Mouse (Mus musculus) T-helper 1 cell (primary cell): ENCODE measurements around the gene Spty2d1.

Experiments
- in situ Hi-C: fragments of 300-600 bp; cut with MboI, MseI; formaldehyde crosslinking; loops from one replicate; pipeline ENCODE4 v1.15.1; 2025; ENCODE audit warnings: high pct_unique_total_duplicates

The Spty2d1 gene

DNA sequence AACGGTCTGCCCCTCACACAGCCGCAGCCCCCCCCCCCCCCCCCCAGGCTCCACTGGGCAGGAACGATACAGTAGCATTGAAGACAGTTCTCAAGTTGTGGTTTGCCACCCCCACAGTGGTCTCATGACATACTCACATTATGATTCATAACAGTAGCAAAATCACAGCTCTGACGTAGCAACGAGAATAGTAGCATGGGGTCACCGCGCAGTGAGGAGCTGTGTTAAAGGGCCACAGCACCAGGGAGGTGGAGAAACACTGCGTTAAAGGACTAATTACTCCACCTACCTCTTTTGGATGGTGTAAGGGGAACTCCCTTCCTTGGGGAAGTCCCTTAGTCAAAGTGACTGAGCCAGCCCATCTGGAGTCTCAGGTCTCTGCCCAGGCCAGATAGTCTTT lies 14.3 kb upstream of the Spty2d1 start:
- in situ Hi-C loops, result loop anchor here (5.0 kb wide), 2 partner anchors 80 to 120 kb away; no protein-coding TSS in a partner anchor

DNA sequence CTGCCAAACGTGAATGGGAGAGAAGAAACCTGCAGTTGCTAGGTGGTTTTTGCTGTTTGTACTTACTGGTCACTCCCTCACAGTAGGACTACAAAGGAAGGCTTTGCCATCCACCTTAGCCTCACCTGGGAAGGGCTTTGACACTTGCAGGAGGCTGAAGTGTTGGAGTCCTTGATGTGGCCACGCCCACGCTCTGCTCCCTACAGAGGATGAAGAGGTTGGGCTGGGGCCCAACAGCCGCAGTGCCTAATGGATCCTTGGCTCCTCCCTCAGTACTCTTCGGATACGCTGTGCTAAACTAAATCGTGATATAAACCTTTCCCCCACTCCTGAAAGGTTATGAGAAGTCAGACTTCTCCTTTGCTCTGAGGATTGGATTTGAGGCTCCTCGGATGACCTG lies 12.7 kb upstream of the Spty2d1 start:
- in situ Hi-C loops, result loop anchor here (5.0 kb wide), 2 partner anchors 81 to 121 kb away; no protein-coding TSS in a partner anchor

DNA sequence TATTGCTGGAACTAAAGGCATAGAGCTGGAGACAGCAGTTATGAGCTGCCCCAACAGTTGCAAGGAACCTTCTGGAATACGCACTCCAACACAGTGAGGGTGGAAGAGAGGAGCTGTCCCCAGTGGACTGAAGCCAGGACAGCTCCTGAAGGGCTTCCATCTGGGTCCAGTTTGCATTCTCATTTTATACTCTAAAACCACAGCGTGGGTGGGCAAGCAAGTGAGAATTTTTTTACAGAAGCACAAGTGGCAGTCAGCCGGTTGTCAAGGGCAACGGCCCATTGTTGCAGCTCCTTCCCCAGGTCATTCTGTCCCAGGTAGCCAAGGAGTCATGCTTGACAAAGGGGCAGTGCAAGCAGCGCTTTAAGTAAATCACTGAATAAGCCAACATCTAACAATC lies 11.4 kb upstream of the Spty2d1 start:
- in situ Hi-C loops, result loop anchor here (5.0 kb wide), 2 partner anchors 83 to 123 kb away; no protein-coding TSS in a partner anchor

DNA sequence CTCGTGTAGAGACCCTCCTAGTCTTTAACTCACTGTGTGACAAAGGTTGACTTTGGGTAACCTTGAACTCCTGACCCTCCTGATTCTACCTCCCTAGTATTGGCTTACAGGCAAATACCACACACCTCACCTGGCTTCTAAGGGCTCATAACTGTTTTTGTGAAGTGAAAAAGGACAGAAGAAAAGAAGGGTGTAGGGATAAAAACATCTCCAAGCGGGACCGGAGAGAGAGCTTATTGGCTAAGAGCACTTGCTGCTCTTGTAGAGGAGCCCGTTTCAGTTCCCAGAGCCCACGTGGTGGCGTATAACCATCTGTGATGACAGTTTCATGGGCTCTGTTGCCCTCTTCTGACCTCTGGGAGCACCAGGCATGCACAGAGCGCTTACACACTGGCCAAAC lies 8.9 kb upstream of the Spty2d1 start:
- in situ Hi-C loops, result no loop called here

DNA sequence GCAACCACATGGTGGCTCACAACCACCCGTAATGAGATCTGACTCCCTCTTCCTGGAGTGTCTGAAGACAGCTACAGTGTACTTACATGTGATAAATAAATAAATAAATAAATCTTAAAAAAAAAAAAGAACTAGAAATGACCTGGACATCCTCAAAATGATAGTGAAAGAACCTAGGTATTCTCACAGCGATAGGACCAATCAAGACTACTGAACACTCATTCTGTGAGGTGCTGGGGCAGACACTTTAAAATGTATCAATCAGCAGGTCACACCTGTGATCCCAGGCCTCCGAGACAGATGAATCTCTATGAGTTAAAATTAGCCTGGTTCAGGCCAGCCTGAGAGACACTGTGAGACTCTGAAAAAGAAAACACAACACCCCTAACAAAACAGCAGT lies 8.4 kb upstream of the Spty2d1 start:
- in situ Hi-C loops, result no loop called here

DNA sequence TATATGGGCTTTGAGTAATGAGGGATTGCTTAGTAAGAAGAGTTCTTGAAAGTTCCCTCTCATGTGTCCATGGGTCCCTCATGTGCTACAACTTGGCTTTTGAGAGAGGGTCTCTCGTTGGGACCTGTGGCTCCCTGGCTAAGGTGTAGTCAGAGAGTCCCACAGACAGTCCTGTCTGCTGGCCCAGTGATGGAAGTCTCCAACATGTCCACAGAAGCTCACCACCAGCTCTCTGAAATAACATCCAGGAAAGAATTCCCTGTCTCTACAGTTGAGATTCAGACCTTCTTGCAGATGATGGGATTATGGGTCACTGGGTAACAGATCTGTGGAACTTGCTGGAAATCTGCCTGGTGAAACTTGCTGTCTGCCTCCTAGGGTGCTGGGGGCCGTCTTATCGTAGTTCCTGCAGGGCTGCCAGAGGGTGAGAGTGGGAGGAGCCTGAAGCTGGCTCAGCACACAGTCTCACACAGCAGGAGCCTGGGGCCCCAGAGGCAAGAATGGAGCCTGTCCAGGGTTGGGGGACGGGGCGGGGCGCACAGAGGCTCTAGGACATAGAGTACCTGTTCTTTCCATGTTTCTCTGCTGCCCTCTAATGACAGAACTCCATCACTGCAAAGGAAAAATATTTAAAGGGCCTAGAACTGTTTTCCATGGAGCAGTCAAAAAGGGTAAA lies 7.3 kb upstream of the Spty2d1 start:
- in situ Hi-C loops, result no loop called here

DNA sequence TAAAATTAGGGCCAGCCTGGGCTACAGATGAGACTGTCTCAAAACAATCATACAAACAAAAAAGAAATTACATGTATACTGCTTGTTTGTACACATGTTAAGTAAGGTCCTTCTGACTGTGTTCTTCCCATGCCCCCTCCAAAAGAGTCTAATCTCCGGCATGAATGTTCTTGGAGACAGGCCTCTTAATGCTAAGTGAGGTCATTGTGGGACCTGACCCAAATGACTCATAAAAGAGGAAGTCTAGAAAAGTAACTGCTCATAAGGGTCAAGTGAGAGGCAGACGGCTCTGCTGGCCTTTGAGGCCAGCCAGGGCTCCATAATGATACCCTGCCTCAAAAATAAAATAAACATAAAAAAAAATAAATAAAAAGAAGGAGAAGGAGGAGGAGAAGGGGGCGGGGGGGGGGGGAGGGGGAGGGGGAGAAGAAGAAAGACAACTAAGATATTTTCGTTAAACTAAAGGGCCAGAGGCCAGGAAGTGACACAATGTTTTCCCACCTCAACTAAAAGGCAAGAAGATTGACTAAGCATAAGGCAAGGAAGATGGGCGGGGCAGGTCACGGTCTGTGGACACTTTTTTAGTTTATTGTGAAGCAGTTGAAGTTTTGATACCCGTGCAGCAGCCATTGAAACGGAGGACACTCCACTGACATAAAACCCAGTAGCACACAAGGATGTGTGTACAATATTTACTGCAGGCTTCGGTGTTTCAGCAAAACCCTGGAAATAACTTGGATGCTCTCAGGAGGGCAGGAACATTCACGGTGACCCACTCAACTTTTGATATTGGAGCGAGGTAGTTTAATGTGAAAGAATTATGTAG lies 6.6 kb upstream of the Spty2d1 start:
- in situ Hi-C loops, result no loop called here

DNA sequence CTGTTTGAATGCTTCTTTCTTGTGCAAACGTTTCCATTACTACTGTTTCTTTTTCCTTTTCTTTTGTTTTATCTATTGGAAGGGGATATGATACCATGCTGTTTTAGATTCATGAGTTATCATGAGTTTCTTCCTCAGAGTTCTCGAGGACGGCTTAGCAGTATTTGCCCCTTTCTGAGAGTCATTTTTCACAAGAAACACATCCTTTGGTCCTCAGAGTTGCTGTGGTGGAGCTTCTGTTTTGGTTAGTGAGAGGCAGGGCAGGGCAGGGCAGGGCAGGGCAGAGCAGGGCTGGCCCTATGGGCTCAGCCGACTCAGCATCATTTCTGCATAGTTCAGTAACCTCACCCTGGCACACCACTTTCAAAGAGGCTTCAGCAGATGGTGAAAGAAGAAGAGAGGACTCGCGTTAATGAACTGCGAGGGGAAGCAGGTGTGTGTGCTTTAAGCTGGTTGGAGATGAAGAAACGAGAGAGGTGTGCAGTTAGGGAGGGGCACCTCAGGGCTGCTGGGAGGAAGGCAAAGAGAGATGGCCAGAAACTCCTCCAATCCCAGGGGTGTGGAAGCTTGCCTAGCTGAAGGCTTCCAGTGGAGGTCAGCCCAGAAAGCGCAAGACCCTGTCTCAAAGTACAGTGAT lies 5.0 kb upstream of the Spty2d1 start:
- in situ Hi-C loops, result no loop called here

DNA sequence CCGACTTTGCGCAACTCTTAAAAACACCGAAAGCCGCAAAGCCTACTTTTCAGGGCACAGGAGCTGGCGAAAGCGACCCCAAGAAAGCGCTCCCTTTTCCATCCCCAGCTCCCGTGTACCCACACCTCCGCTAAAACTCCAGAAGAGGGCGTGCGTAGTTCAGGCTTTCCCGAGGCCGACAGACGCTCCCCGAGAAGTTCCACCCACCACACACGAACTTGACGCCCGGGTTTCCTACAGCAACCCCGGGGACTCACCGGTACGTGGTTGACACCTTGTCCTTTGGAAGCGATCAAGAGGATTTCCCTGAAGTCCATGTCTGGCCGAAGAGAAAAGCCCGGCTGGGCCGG lies 418 bp downstream of the Spty2d1 start:
- in situ Hi-C loops, result loop anchor here (5.0 kb wide), 2 partner anchors 45 to 85 kb away; no protein-coding TSS in a partner anchor

DNA sequence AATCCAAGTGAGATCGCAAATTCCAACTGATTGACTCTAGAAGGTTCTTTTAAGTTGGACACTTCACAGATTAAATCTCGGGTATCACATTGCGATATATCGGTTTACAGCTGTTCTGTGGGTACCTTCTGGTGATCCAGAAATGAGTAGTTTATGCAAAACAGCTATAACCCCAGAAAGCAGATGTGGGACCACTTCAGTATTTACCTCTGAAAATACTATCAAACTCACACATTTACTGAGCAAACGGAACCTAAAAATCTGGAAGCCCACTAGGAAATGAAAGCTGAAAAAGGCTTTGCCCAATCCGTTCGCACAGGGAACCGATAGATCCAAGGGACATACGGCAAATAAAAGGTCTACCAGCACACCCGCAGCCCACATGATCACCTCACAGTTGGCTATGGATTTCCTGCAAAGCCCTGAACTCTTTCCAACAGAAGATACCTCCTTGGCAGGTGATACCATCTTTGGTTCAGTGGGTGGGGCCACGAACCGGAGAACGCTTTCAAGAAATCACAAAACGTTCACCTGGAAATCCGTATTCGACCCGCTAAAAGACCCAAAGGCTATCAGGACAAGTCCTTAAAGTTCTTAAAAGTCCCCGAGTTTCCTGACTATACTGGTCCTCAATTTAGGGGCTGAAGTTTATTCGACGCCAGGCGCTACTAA lies 966 bp downstream of the Spty2d1 start:
- in situ Hi-C loops, result loop anchor here (5.0 kb wide), 2 partner anchors 45 to 85 kb away; no protein-coding TSS in a partner anchor

DNA sequence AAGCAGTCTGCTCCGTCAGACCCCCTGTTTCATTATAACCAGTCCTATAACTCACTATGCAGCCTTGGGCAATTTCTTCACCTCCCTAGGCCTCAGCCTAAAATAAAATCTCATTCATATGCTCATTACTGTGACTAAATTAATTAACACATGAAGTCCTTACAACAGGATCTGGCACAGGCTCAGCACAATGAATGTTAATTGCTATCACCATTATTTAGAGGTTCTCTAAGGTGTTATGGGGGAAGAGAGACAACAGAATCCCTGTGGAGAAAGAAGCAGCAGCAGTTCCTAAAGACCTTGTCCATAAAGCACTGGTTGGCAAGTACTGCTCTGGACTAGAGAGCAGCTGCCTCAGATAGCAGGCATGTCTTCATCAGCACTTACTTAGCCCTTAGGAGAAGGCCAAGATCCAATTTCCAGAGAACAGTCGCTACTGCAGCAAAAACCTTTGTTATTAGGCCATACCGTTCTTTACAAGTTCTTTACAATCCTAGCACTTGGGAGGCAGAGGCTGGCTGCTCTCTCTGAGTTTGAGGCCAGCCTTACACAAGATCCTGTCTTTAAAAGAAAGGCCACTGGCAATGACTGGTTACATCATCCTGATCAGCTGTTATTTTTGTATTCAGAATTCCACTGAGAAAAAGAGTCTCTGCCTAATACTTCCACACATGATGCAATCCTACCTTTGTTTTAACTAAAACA lies 4.6 kb downstream of the Spty2d1 start:
- in situ Hi-C loops, result no loop called here

DNA sequence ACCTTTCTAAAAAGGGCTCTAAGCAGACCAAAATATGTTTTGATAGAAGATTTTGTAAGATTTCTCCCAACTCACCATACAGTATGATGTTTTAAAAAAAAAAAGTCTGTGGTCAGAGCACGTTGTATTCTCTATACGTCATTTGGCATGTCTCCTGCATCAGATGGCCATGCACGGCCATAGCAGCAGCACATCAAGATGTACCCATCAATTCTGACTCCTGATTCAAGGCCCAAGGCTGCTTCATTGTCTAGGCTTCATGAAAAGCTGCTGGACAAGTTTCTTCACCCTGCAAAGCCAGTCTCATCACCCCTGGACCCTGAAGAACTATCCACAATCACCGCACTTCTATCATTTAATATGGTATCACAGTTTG lies 6.3 kb downstream of the Spty2d1 start:
- in situ Hi-C loops, result no loop called here

DNA sequence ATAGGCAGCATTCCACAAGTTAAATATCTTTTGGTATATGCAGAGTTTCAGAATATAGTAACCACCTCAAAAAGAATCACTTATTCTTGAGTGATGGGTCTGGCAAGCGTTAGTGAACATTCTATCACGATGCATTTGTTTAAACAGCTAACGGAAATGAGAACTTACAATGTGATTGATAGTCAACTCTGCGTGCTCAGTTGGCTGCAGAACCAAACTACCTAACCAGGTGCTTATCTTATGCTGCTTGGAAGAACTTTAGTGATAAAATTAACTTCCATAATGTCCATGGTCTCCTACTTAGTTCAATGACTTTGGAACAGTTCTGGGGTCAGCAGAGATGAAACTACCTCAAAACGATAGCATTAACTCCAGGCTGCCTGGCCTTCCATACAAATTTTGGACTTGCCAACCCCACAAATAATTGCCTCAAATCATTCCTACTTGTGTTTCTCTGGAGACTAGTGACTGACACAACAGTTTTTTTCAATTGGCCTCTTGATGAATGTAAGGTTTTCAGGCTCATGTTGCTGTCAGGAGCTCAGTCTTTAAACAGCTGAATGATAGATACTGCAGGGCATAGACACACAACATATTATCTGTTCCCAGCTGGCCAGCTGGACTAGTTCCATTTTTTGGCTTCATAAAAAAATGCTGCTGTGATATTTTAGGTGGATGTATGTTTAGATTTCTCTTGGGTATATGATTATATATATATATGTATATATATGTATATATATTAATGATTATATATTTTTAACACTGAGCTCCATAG lies 6.9 kb downstream of the Spty2d1 start:
- in situ Hi-C loops, result no loop called here

DNA sequence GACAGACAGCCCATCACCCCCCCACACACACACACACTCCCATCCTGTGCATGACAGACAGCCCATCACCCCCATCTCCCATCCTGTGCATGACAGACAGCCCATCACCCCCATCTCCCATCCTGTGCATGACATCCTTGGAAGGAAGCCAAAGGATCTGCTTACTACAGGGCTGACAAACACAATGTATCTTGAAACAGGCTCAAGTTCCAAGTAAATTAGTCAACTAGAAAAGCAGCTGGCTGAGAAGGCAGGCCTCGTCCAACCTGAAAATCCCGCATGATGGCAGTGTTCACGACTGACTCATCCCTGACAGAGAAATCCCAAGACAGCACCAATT lies 7.6 kb downstream of the Spty2d1 start:
- in situ Hi-C loops, result no loop called here

DNA sequence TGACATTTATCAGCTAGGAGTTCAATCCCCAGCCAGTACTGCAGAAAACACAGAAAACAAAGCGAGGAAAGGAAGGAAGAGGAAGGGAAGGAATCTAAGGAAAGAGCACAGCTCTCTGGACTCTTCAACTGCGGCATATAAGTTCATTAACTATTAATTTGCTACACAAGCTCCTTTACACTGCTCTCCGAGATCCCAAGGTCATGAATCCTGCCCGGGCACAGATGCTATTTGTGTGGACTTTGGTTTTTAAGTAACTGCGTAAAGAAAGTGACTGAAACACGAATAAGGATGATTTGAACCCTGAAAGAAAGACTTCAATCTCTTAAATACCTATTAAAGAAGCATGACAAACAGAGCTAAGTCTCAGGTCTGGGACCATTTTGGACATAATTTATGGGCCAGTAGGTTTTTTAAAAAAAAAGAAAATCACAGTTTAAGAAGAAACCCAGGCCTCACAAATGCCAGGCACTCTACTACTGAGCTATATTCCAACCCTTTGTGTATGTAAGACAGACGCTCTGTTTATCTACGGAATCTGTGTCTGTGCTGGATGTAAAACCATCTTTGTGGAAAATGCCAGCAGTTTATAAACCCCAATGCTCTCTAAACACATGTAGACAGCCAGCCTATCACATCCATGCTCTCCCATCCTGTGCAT lies 8.1 kb downstream of the Spty2d1 start:
- in situ Hi-C loops, result no loop called here

DNA sequence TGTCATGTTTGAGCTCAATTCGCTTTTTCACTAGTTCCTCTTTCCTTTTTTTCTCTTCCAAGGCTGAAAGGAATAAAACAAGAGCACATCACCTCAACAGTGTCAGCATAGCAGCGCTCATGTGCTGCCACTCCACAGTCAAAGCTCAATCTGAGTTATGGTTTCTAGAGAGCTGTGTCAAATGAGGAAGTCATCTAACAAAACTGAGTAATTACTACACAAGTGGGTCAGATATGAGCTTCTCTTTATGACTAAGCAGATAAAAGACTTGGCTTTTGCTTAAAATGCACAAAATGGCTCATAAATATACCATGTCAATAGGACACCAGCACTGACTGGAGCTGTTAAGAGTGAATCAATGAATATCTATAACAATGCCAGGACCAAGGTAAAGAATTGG lies 9.3 kb downstream of the Spty2d1 start:
- in situ Hi-C loops, result no loop called here

DNA sequence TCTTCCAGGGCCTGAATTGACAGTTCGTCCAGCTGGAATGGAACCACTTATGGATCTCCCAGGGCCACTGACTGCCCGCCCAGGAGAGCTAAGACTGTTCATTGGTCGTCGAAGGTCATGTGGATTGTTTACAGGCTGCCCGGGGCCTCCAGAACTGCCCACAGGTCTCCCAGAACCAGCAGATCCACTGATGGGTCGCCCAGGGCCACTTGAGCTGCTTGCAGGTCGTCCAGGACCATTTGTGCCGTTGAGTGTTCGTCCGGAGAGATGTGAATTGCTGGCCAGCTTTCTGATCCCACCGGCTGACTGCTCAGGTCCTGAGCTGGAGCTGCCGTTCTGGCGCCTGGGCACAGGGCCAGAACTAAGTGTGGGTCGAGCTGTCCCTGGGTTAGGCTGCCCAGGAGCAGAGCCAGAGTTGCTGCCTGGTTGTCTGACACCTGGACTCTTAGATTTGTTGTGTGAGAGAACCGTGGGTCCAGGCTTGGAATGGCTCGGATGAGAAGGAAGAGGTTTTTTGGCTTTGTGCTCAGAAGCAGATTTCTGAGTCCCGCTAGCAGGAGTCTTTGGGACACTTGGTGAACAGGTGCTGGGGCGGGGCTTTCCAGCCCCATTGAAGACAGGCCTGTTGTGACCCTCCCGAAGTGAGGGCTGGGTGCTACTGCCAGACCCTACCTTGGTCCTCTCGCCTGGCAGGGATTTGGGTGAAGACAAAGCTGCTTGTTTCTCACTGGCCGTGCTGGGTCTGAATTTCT lies 10.4 kb downstream of the Spty2d1 start:
- in situ Hi-C loops, result no loop called here

DNA sequence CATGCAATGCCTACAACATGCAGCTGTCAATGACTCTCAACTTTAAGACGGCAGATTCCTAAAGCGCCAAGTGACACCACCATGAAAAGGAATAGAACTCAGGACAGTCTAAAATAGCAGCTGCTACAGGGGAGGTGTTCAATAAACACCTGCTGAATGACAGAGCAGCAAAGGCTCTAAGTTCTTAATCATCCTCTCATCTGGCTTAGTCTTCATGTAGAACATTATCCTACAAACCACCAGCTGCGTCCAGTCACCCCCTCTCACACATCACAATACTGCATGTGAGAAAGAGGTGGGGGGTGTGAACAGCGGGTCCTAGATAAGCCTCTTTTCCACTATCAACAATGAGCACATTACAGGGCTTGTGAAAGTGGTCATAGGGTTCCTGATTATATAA lies 11.2 kb downstream of the Spty2d1 start:
- in situ Hi-C loops, result no loop called here

DNA sequence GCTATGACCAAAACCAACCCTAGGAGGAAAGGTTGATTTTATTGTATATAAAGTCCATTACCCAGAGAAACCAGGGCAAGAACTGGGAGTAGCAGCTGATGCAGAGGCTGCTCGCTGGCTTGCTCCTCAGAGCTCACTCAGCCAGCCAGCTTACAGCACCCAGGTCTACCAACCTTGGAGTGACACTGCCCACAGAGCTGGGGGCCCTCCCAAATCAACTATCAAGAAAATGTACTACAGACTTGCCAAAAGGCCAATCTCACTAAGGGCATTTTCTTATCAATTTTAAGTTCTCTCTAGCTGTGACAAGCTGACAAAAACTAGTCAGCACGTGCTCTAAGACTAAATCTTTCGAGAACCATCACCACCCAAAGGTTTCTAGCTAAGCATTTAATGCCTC lies 12.7 kb downstream of the Spty2d1 start:
- in situ Hi-C loops, result no loop called here

DNA sequence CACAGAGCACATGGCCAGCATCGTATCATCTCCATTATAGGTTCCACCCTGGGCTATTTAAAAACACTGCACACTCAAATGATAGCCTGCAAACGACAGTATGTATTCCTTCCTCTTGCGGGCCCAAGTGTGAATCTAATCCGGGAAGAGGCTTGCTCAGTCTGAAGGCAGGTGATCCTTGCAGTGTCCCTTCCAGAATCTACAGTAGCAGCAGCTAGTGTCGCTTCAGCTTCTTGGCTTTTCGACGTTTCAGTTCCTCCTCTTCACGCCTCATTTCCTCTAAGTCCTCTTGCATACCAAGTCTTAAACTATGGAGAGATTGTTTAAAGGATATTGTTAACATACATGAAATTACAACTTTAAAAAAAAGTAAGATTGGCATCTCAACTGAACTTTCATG lies 15.1 kb downstream of the Spty2d1 start:
- in situ Hi-C loops, result no loop called here
